Mouse (Mus musculus) layer of hippocampus, adult 9-10 months (tissue): ENCODE measurements at regions not wholly inside any gene's neighbourhood (a gene's known extent, or its start where the extent isn't known, plus 50 kb on each side); places are given as distances from the start of the nearest gene placed in this dataset.

Experiments used
- DNase-seq: peaks from one replicate; pipeline ENCODE4 v3.0.0; 2022; ENCODE audit warnings: low spot score

GRCm38 (mm10) chr15:18360256-18360655 lies 458.5 kb upstream of the Cdh10 start:
- no peak for DNase-seq

- peak; percentile 50 for DNase-seq
Observed at GRCm38 (mm10) chr15:18399724-18400123, 419.0 kb upstream of the Cdh10 start.

GRCm38 (mm10) chr15:18400257-18400846 lies 418.4 kb upstream of the Cdh10 start:
- DNase-seq: no peak

GRCm38 (mm10) chr15:18432705-18433104 lies 386.0 kb upstream of the Cdh10 start:
- no peak for DNase-seq

- DNase-seq: no peak
Observed at GRCm38 (mm10) chr15:18453801-18454200, 364.9 kb upstream of the Cdh10 start.

- DNase-seq: no peak
Observed at GRCm38 (mm10) chr15:18482385-18482784, 336.4 kb upstream of the Cdh10 start.

GRCm38 (mm10) chr15:18511606-18512005 lies 307.1 kb upstream of the Cdh10 start:
- DNase-seq: peak; percentile 17

- no peak for DNase-seq
Observed at GRCm38 (mm10) chr15:18517701-18518100, 301.0 kb upstream of the Cdh10 start.

- DNase-seq: no peak
Observed at GRCm38 (mm10) chr15:18556457-18556856, 262.3 kb upstream of the Cdh10 start.
